Mouse (Mus musculus): ENCODE data around the gene Nr1i2. TPM values are rescaled to one million over a fixed set of nuclear protein-coding genes. Genes with fewer than 3 reads are reported as not detected.
"Not testable (repeated sequence)": the region's sequence is repeated elsewhere in the genome, so short reads cannot be mapped to it uniquely, and the experiment has no call there.

Gene Nr1i2
- polyA plus RNA-seq, 1 experiment from 2014 or later: 6.7 TPM

DNA sequence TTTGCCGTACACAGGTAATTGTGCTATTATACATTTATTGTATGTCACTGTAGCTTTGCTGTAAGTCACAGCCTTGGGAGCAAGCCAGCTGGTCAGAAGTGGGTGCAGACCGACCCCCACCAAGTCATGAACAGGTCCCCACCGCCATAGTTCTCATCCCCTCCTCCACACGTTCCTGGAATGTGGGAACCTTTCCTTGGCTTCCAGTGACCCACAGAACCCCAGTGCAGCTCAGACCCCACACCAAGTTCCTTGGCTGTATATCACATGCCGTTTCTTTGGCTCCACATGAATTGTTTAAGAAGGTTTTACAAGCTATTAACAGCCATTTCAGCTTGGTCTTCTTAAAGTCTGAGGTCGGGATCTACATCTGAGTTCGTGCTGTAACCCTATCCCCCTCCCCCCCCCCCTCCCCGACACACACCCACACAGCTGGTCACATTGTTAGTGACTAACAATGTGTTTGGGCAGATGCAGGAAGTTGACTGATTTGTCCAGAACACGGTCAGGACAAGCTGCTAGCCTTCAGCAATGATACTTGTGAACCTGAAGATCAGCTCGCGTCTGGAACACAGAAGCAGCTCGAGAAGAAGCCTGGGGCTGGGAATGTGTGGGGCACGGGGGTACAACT, 46.2 kb downstream of the Nr1i2 start:
- WGBS: 40% methylated on average over 13 of the region's 13 CpGs
- no peak for ATAC-seq (replicated peaks; ENCODE audit: low FRiP score, low TSS enrichment, low read depth)
- Histone ChIP-seq H3K9me3 (ENCODE audit: control insufficient read depth, low read length) (no peaks in the 10 kb centered on the region), H3K9ac (ENCODE audit: low read length) (no peak overlapping the region), H3K4me2 (ENCODE audit: low read length) (no peak overlapping the region), H3K27ac (ENCODE audit: low read depth) (no peak overlapping the region), H3K4me3 (ENCODE audit: low read depth, low read length) (no peak overlapping the region), H3K27me3 (replicated peaks; ENCODE audit: control insufficient read depth, insufficient read depth, low read length) (no peaks in the 10 kb centered on the region), H3K36me3 (ENCODE audit: control insufficient read depth, insufficient read depth, low read length) (peaks cover 12% of the 10 kb centered on the region; the same call in 1 of the 2 replicates), H3K4me1 (replicated peaks; ENCODE audit: control insufficient read depth, insufficient read depth, low read length) (no peaks in the 10 kb centered on the region; the same call in 1 of the 2 replicates)
- no peak for DNase-seq (ENCODE audit: low spot score)

- H3K4me2 ChIP-seq (ENCODE audit: low read length): no peak overlapping the region
- peaks cover 24% of the 10 kb centered on the region for H3K36me3 ChIP-seq (ENCODE audit: control insufficient read depth, insufficient read depth, low read length)
- H3K9ac ChIP-seq (ENCODE audit: low read length): no peak overlapping the region
- H3K27ac ChIP-seq (ENCODE audit: low read depth): no peak overlapping the region
- no peak for DNase-seq (ENCODE audit: low spot score)
- 78% methylated on average over 5 of the region's 5 CpGs for WGBS
- H3K4me3 ChIP-seq (ENCODE audit: low read depth, low read length): no peak overlapping the region
- ATAC-seq (replicated peaks; ENCODE audit: low FRiP score, low TSS enrichment, low read depth): no peak
- no peaks in the 10 kb centered on the region for H3K9me3 ChIP-seq (ENCODE audit: control insufficient read depth, low read length)
- no peaks in the 10 kb centered on the region; the same call in 1 of the 2 replicates for H3K4me1 ChIP-seq (replicated peaks; ENCODE audit: control insufficient read depth, insufficient read depth, low read length)
- H3K27me3 ChIP-seq (replicated peaks; ENCODE audit: control insufficient read depth, insufficient read depth, low read length): no peaks in the 10 kb centered on the region
Measured at GRCm38 (mm10) chr16:38245849-38246585, 48.6 kb downstream of the Nr1i2 start.

DNA sequence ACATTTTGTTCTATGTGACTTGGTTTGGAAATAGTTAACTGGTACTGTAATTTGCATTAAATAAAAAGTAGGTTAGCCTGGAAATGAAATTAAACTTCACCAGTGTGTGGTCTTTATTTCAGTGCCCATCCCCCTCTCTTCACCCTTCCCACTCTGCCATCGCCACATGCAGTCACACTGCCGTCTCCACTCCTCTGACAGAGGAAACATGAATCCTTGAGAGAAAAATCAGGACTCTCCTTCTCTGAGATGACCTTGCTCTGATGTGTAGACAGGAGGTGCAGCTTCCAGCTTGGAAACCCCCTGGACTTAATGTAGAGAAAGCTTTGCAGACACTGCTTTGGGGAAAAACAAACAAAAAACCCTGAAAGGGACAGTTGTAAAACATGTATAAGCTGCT, 49.2 kb downstream of the Nr1i2 start:
- H3K9ac ChIP-seq (ENCODE audit: low read length): no peak overlapping the region
- ATAC-seq (replicated peaks; ENCODE audit: low FRiP score, low TSS enrichment, low read depth) (no peak), DNase-seq (ENCODE audit: low spot score) (no peak)
- no peaks in the 10 kb centered on the region for H3K27me3 ChIP-seq (replicated peaks; ENCODE audit: control insufficient read depth, insufficient read depth, low read length)
- no peak overlapping the region for H3K27ac ChIP-seq (ENCODE audit: low read depth)
- peaks cover 30% of the 10 kb centered on the region for H3K36me3 ChIP-seq (ENCODE audit: control insufficient read depth, insufficient read depth, low read length)
- 66% methylated on average over 2 of the region's 2 CpGs for WGBS
- H3K9me3 ChIP-seq (ENCODE audit: control insufficient read depth, low read length): no peaks in the 10 kb centered on the region
- no peak overlapping the region for H3K4me3 ChIP-seq (ENCODE audit: low read depth, low read length)
- H3K4me2 ChIP-seq (ENCODE audit: low read length): no peak overlapping the region
- H3K4me1 ChIP-seq (replicated peaks; ENCODE audit: control insufficient read depth, insufficient read depth, low read length): no peaks in the 10 kb centered on the region; the same call in 1 of the 2 replicates

GRCm38 (mm10) chr16:38244111-38244510, 50.5 kb downstream of the Nr1i2 start:
- DNase-seq (ENCODE audit: low spot score) (no peak), ATAC-seq (replicated peaks; ENCODE audit: low FRiP score, low TSS enrichment, low read depth) (no peak)
- Histone ChIP-seq H3K4me3 (ENCODE audit: low read depth, low read length) (no peak overlapping the region), H3K36me3 (ENCODE audit: control insufficient read depth, insufficient read depth, low read length) (peaks cover 34% of the 10 kb centered on the region), H3K4me2 (ENCODE audit: low read length) (no peak overlapping the region), H3K27me3 (replicated peaks; ENCODE audit: control insufficient read depth, insufficient read depth, low read length) (no peaks in the 10 kb centered on the region), H3K9ac (ENCODE audit: low read length) (no peak overlapping the region), H3K4me1 (replicated peaks; ENCODE audit: control insufficient read depth, insufficient read depth, low read length) (no peaks in the 10 kb centered on the region; the same call in 1 of the 2 replicates), H3K9me3 (ENCODE audit: control insufficient read depth, low read length) (no peaks in the 10 kb centered on the region), H3K27ac (ENCODE audit: low read depth) (no peak overlapping the region)
- 89% methylated on average over 6 of the region's 6 CpGs for WGBS

DNA sequence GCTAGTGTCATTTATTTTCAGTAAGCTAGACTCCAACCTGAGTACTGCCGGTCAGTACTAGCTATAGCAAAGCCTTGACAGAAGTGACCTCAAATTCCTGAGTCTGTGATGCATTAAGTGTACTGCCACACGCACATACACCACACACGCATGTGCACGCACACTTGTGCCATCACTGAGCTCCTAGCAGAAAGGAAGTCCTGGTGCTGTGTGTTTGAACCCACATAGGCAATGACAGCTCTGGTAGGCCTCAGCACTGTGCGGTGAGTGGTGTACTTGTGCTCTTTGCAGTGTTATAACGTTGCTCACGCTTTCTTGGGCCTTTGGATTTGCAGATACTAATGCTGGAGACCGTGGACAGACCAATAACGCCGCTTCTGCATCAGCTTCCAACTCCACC, 54.5 kb downstream of the Nr1i2 start:
- DNase-seq (ENCODE audit: low spot score) (no peak), ATAC-seq (replicated peaks; ENCODE audit: low FRiP score, low TSS enrichment, low read depth) (no peak)
- Histone ChIP-seq H3K27me3 (replicated peaks; ENCODE audit: control insufficient read depth, insufficient read depth, low read length) (no peaks in the 10 kb centered on the region), H3K4me1 (replicated peaks; ENCODE audit: control insufficient read depth, insufficient read depth, low read length) (no peaks in the 10 kb centered on the region), H3K9ac (ENCODE audit: low read length) (no peak overlapping the region), H3K4me3 (ENCODE audit: low read depth, low read length) (no peak overlapping the region), H3K36me3 (ENCODE audit: control insufficient read depth, insufficient read depth, low read length) (peaks cover 47% of the 10 kb centered on the region), H3K27ac (ENCODE audit: low read depth) (no peak overlapping the region), H3K9me3 (ENCODE audit: control insufficient read depth, low read length) (no peaks in the 10 kb centered on the region), H3K4me2 (ENCODE audit: low read length) (no peak overlapping the region)
- 97% methylated on average over 10 of the region's 10 CpGs for WGBS

GRCm38 (mm10) chr16:38239729-38240128, 54.9 kb downstream of the Nr1i2 start:
- Histone ChIP-seq H3K4me2 (ENCODE audit: low read length) (no peak overlapping the region), H3K27ac (ENCODE audit: low read depth) (no peak overlapping the region), H3K9ac (ENCODE audit: low read length) (no peak overlapping the region), H3K4me1 (replicated peaks; ENCODE audit: control insufficient read depth, insufficient read depth, low read length) (no peaks in the 10 kb centered on the region), H3K36me3 (ENCODE audit: control insufficient read depth, insufficient read depth, low read length) (peaks cover 45% of the 10 kb centered on the region), H3K9me3 (ENCODE audit: control insufficient read depth, low read length) (no peaks in the 10 kb centered on the region), H3K4me3 (ENCODE audit: low read depth, low read length) (no peak overlapping the region), H3K27me3 (replicated peaks; ENCODE audit: control insufficient read depth, insufficient read depth, low read length) (no peaks in the 10 kb centered on the region)
- DNase-seq (ENCODE audit: low spot score) (no peak), ATAC-seq (replicated peaks; ENCODE audit: low FRiP score, low TSS enrichment, low read depth) (no peak)
- WGBS: 78% methylated on average over 5 of the region's 5 CpGs

DNA sequence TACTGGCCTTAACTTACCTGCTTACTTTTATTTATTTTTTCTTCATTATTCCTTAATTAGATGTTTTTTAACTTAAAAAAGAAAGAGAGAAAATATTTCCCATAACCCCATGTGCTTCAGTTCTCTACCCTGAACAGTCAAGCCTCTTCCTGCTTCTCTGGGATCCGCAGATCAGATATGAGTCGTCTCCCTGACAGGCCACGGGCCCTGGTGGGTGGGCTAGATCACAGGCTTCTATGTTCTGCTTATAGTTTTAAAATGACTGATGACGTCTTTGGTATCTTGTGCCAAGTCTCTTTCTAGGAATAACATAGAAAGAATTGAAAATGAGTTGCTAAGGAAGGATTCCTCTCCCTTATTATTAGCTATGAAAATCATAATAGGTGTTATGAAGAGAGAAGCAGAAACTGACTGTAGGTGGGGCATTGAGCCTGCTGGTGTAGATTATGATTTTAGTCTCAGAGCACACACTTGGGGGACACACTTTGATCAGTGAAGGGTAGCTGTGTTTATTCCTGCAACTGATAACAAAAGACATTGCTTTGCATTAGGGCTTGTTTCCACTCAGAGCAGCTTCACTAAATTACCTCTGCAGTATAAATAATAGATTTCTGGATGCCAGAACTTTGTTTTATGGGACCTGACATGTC, 57.6 kb downstream of the Nr1i2 start:
- Histone ChIP-seq H3K4me3 (ENCODE audit: low read depth, low read length) (no peak overlapping the region), H3K9me3 (ENCODE audit: control insufficient read depth, low read length) (no peaks in the 10 kb centered on the region), H3K4me1 (replicated peaks; ENCODE audit: control insufficient read depth, insufficient read depth, low read length) (no peaks in the 10 kb centered on the region), H3K27ac (ENCODE audit: low read depth) (no peak overlapping the region), H3K4me2 (ENCODE audit: low read length) (no peak overlapping the region), H3K9ac (ENCODE audit: low read length) (no peak overlapping the region), H3K36me3 (ENCODE audit: control insufficient read depth, insufficient read depth, low read length) (peaks cover 31% of the 10 kb centered on the region), H3K27me3 (replicated peaks; ENCODE audit: control insufficient read depth, insufficient read depth, low read length) (no peaks in the 10 kb centered on the region)
- DNase-seq (ENCODE audit: low spot score): no peak
- WGBS: 58% methylated on average over 4 of the region's 4 CpGs
- no peak for ATAC-seq (replicated peaks; ENCODE audit: low FRiP score, low TSS enrichment, low read depth)

DNA sequence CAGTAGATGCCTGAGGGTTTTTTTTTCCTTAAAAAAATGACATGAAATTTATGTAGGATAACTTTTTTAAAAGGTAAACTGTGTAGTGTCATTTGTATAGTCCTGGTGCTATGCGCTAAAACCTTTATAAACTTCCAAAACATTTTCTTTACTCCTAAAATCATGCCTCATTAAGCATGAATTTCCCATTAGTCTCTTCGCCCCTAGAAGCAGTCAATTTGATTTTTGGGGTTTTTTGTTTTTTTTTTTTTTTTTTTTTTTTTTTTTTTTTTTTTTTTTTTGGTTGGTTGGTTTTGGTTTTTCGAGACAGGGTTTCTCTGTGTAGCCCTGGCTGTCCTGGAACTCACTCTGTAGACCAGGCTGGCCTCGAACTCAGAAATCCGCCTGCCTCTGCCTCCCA, 72.1 kb downstream of the Nr1i2 start:
- not testable (repeated sequence) for H3K4me1 ChIP-seq (replicated peaks; ENCODE audit: control insufficient read depth, insufficient read depth, low read length); H3K4me2 ChIP-seq (ENCODE audit: low read length); H3K27ac ChIP-seq (ENCODE audit: low read depth); H3K27me3 ChIP-seq (replicated peaks; ENCODE audit: control insufficient read depth, insufficient read depth, low read length); H3K9me3 ChIP-seq (ENCODE audit: control insufficient read depth, low read length); H3K9ac ChIP-seq (ENCODE audit: low read length); DNase-seq (ENCODE audit: low spot score); ATAC-seq (replicated peaks; ENCODE audit: low FRiP score, low TSS enrichment, low read depth); H3K4me3 ChIP-seq (ENCODE audit: low read depth, low read length)
- H3K36me3 ChIP-seq (ENCODE audit: control insufficient read depth, insufficient read depth, low read length): peaks cover 47% of the 10 kb centered on the region
- 95% methylated on average over 4 of the region's 5 CpGs for WGBS
